Mouse (Mus musculus): ENCODE data around the gene Faah. TPM values are rescaled to one million over a fixed set of nuclear protein-coding genes. Genes with fewer than 3 reads are reported as not detected.

Faah gene
- 1.1 TPM for polyA plus RNA-seq (2014; fragmentation: Illumina TruSeq; extraction: RNeasy Lipid Tissue Mini Kit (QIAGEN cat#74804))

GRCm38 (mm10) chr4:116017902-116018746 is at the start of gene Faah:
Gene Faah, minus strand, starts transcription at chr4:116017926.

GRCm38 (mm10) chr4:116053399-116053961 is 35.8 kb upstream of the Faah start, which contains the start of gene Nsun4:
Gene Nsun4, minus strand, starts transcription at chr4:116053876.

GRCm38 (mm10) chr4:115939295-115940102 is 78.2 kb downstream of the Faah start, which contains the start of gene Dmbx1:
Gene Dmbx1, minus strand, starts transcription at chr4:115939926.

Other genes starting within 250 kb of the Faah start
- not detected for gene Tex38, start 236.9 kb downstream of the Faah start, polyA plus RNA-seq (2014; fragmentation: Illumina TruSeq; extraction: RNeasy Lipid Tissue Mini Kit (QIAGEN cat#74804))
- 144 TPM for gene Atpaf1, start 233.1 kb downstream of the Faah start, polyA plus RNA-seq (2014; fragmentation: Illumina TruSeq; extraction: RNeasy Lipid Tissue Mini Kit (QIAGEN cat#74804))
- 10.7 TPM for gene Mob3c, start 189.8 kb downstream of the Faah start, polyA plus RNA-seq (2014; fragmentation: Illumina TruSeq; extraction: RNeasy Lipid Tissue Mini Kit (QIAGEN cat#74804))
- 10.3 TPM for gene Mknk1, start 178.7 kb downstream of the Faah start, polyA plus RNA-seq (2014; fragmentation: Illumina TruSeq; extraction: RNeasy Lipid Tissue Mini Kit (QIAGEN cat#74804))
- gene Kncn, start 133.5 kb downstream of the Faah start, polyA plus RNA-seq (2014; fragmentation: Illumina TruSeq; extraction: RNeasy Lipid Tissue Mini Kit (QIAGEN cat#74804)): not detected
- not detected for gene 6430628N08Rik, start 127.3 kb downstream of the Faah start, polyA plus RNA-seq (2014; fragmentation: Illumina TruSeq; extraction: RNeasy Lipid Tissue Mini Kit (QIAGEN cat#74804))
- gene Dmbx1, start 78.0 kb downstream of the Faah start, polyA plus RNA-seq (2014; fragmentation: Illumina TruSeq; extraction: RNeasy Lipid Tissue Mini Kit (QIAGEN cat#74804)): 0.14 TPM
- 10.5 TPM for gene Nsun4, start 36.0 kb upstream of the Faah start, polyA plus RNA-seq (2014; fragmentation: Illumina TruSeq; extraction: RNeasy Lipid Tissue Mini Kit (QIAGEN cat#74804))
- 188 TPM for gene Uqcrh, start 57.1 kb upstream of the Faah start, polyA plus RNA-seq (2014; fragmentation: Illumina TruSeq; extraction: RNeasy Lipid Tissue Mini Kit (QIAGEN cat#74804))
- 13.3 TPM for gene Lrrc41, start 57.3 kb upstream of the Faah start, polyA plus RNA-seq (2014; fragmentation: Illumina TruSeq; extraction: RNeasy Lipid Tissue Mini Kit (QIAGEN cat#74804))
- gene Rad54l, start 105.8 kb upstream of the Faah start, polyA plus RNA-seq (2014; fragmentation: Illumina TruSeq; extraction: RNeasy Lipid Tissue Mini Kit (QIAGEN cat#74804)): 4.5 TPM
- 7.3 TPM for gene Pomgnt1, start 105.9 kb upstream of the Faah start, polyA plus RNA-seq (2014; fragmentation: Illumina TruSeq; extraction: RNeasy Lipid Tissue Mini Kit (QIAGEN cat#74804))
- 4.8 TPM for gene Lurap1, start 133.4 kb upstream of the Faah start, polyA plus RNA-seq (2014; fragmentation: Illumina TruSeq; extraction: RNeasy Lipid Tissue Mini Kit (QIAGEN cat#74804))
- 18.3 TPM for gene Tspan1, start 149.7 kb upstream of the Faah start, polyA plus RNA-seq (2014; fragmentation: Illumina TruSeq; extraction: RNeasy Lipid Tissue Mini Kit (QIAGEN cat#74804))
- gene 1700042G07Rik, start 155.4 kb upstream of the Faah start, polyA plus RNA-seq (2014; fragmentation: Illumina TruSeq; extraction: RNeasy Lipid Tissue Mini Kit (QIAGEN cat#74804)): not detected
- 2.2 TPM for gene Gm49337, start 155.5 kb upstream of the Faah start, polyA plus RNA-seq (2014; fragmentation: Illumina TruSeq; extraction: RNeasy Lipid Tissue Mini Kit (QIAGEN cat#74804))
- gene Pik3r3, start 203.7 kb upstream of the Faah start, polyA plus RNA-seq (2014; fragmentation: Illumina TruSeq; extraction: RNeasy Lipid Tissue Mini Kit (QIAGEN cat#74804)): 34.3 TPM